ENCODE assay signal across 17 mouse cellular contexts in the genomic region with DNA sequence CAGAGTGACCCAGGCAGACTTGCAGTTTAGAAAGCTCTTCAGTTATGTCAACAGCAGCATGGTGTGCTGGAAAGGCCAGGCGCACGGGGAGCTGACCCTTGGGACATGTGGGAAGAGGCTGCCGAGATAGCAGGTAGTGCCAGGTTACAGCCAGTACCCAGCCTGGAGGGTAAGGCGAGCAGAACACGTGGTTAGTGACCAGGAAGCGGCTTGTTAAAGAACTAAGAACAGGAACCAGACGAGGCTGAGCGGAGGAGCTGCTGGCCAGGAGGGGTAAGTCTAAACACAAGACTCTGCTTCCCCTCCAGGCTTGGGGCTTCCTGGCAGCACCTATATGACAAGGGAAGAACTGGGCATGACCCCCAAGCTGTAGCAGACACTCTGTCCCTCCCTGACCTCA.
"Had no signal": no experiment of that assay in that cellular context is flagged by ENCODE, and none has a peak within 500 bp of the region (broad histone marks: within the 10 kb centered on the region; RNA-seq: fewer than 3 reads in every experiment).

No protein-coding gene starts in this region.

- H3K9ac ChIP-seq: liver, postnatal 0 days; lung, embryonic 15.5 days; midbrain, embryonic 12.5 days; midbrain, embryonic 15.5 days; neural tube, embryonic 12.5 days; stomach, embryonic 15.5 days had no signal

- H3K4me2 ChIP-seq: lung, embryonic 15.5 days; midbrain, embryonic 12.5 days; midbrain, embryonic 15.5 days; neural tube, embryonic 12.5 days; stomach, embryonic 15.5 days had no signal

- H3K4me3 ChIP-seq: lung, embryonic 15.5 days; megakaryocyte, embryonic 14.5 days; midbrain, embryonic 12.5 days; midbrain, embryonic 15.5 days; neural tube, embryonic 12.5 days; stomach, embryonic 15.5 days had no signal

- DNase-seq: liver, postnatal 0 days; lung, adult 2 months; lung, postnatal 14 days; lung, postnatal 36 days; right cerebral cortex, postnatal 14 days; thymus, adult 2 months; thymus, postnatal 25 days; thymus, postnatal 4 days had no signal

- H3K27me3 ChIP-seq: lung, embryonic 15.5 days; megakaryocyte, embryonic 14.5 days; midbrain, embryonic 12.5 days; midbrain, embryonic 15.5 days; neural tube, embryonic 12.5 days; stomach, embryonic 15.5 days had no signal

- ATAC-seq: liver, postnatal 0 days; lung, postnatal 0 days; midbrain, embryonic 15.5 days had no signal

- H3K9me3 ChIP-seq: lung, embryonic 15.5 days; megakaryocyte, embryonic 14.5 days; midbrain, embryonic 12.5 days; midbrain, embryonic 15.5 days; neural tube, embryonic 12.5 days; stomach, embryonic 15.5 days had no signal

- H3K27ac ChIP-seq: lung, embryonic 15.5 days; macrophage; midbrain, embryonic 12.5 days; midbrain, embryonic 15.5 days; neural tube, embryonic 12.5 days; stomach, embryonic 15.5 days; stomach, postnatal 0 days had no signal

- H3K4me1 ChIP-seq: lung, embryonic 15.5 days; megakaryocyte, embryonic 14.5 days; midbrain, embryonic 12.5 days; midbrain, embryonic 15.5 days; neural tube, embryonic 12.5 days; stomach, embryonic 15.5 days had no signal
